Mouse (Mus musculus) intestine, postnatal 0 days (tissue): ENCODE data around the gene Tmem11. TPM values are rescaled to one million over a fixed set of nuclear protein-coding genes. Genes with fewer than 3 reads are reported as not detected.

ENCODE experiments used
- ATAC-seq: fragments of 200-750 bp; cut with Nextera tagmentation; 2 replicates; pipeline ENCODE4 v1.8.0; 2017; ENCODE audit warnings: mild to moderate bottlenecking, moderate TSS enrichment, moderate library complexity
- H3K27ac ChIP-seq: fragments of 300-500 bp; sonication (generic); 2 replicates; pipeline ENCODE4 v1.5.1; 2014; ENCODE audit warnings: mild to moderate bottlenecking, low read depth, low read length, moderate library complexity
- H3K27me3 ChIP-seq: fragments of 300-500 bp; sonication (generic); replicated peaks from 2 replicates; pipeline ENCODE4 v1.6.1; 2014; ENCODE audit warnings: low read length, mixed read lengths; ENCODE audit not compliant: control insufficient read depth, insufficient read depth
- H3K36me3 ChIP-seq: fragments of 300-500 bp; sonication (generic); 2 replicates; pipeline ENCODE4 v1.6.1; 2014; ENCODE audit warnings: mild to moderate bottlenecking, moderate library complexity; ENCODE audit not compliant: control insufficient read depth, insufficient read depth
- H3K4me1 ChIP-seq: fragments of 300-500 bp; sonication (generic); replicated peaks from 2 replicates; pipeline ENCODE4 v1.6.1; 2014; ENCODE audit warnings: antibody characterized with exemption, low read length, mixed read lengths; ENCODE audit not compliant: control insufficient read depth, insufficient read depth
- H3K4me2 ChIP-seq: fragments of 300-500 bp; sonication (generic); replicated peaks from 2 replicates; pipeline ENCODE4 v1.6.1; 2014; ENCODE audit warnings: low read depth, mild to moderate bottlenecking, moderate library complexity
- H3K4me3 ChIP-seq: fragments of 300-500 bp; sonication (generic); 2 replicates; pipeline ENCODE4 v1.5.1; 2014; ENCODE audit warnings: low read depth, low read length
- H3K9ac ChIP-seq: fragments of 300-500 bp; sonication (generic); 2 replicates; pipeline ENCODE4 v1.6.1; 2014; ENCODE audit warnings: mild to moderate bottlenecking, low read depth, low read length
- H3K9me3 ChIP-seq: fragments of 300-500 bp; sonication (generic); 2 replicates; pipeline ENCODE4 v1.6.1; 2016; ENCODE audit warnings: mixed run types; ENCODE audit not compliant: control insufficient read depth
- CTCF ChIP-seq: sonication (generic); IDR thresholded peaks from 2 replicates; pipeline ENCODE4 v1.5.1; 2016; ENCODE audit warnings: low read depth, mild to moderate bottlenecking, control low read depth, antibody characterized with exemption, moderate library complexity
- WGBS: fragments of 180-500 bp; shearing (Covaris S2); extraction: QIAGEN DNeasy Blood & Tissue Kit; methylation state at CpG from one replicate; pipeline ENCODE4 v1.1.7; 2014; 5-methylcytosine and 5-hydroxymethylcytosine counted together
- polyA plus RNA-seq: library from polyadenylated mRNA; unstranded; fragments of >200 nt; fragmentation: Nextera tagmentation; extraction: Ambion mirVana; gene quantifications from 2 replicates; pipeline ENCODE4 v1.2.1, GENCODE M21; 2015

Gene Tmem11
- polyA plus RNA-seq, 1 experiment from 2014 or later, result 34.6 TPM

DNA sequence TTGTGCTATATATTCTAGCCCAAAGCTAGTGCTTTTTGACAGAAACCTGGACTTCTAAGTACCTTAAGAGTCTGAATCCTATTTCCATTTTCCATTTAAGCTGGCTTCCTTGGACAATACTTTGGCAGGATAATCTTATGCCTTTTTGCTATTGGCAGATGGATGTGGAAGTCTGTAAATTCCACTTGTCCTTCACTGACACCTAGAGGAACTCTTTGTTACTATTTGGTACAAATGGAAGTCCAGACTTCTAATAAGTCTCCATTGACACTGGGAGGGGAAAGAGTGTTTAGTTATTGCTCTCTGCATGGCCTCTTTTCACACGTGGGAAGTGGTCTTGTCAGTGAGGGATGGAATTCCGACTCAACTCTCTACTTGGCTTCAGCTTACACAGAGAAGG is 50.2 kb downstream of the Tmem11 start:
- ATAC-seq, result no peak
- peaks cover 7% of the 10 kb centered on the region for H3K4me1 ChIP-seq
- no peak overlapping the region for H3K9ac ChIP-seq
- no peaks in the 10 kb centered on the region for H3K27me3 ChIP-seq
- no peak overlapping the region for H3K4me2 ChIP-seq
- no peak overlapping the region for H3K27ac ChIP-seq
- 19% methylated on average over 2 of the region's 2 CpGs for WGBS
- no peak overlapping the region for H3K4me3 ChIP-seq
- TF ChIP-seq CTCF, result peak; percentile 69
- no peaks in the 10 kb centered on the region for H3K36me3 ChIP-seq
- no peaks in the 10 kb centered on the region for H3K9me3 ChIP-seq

DNA sequence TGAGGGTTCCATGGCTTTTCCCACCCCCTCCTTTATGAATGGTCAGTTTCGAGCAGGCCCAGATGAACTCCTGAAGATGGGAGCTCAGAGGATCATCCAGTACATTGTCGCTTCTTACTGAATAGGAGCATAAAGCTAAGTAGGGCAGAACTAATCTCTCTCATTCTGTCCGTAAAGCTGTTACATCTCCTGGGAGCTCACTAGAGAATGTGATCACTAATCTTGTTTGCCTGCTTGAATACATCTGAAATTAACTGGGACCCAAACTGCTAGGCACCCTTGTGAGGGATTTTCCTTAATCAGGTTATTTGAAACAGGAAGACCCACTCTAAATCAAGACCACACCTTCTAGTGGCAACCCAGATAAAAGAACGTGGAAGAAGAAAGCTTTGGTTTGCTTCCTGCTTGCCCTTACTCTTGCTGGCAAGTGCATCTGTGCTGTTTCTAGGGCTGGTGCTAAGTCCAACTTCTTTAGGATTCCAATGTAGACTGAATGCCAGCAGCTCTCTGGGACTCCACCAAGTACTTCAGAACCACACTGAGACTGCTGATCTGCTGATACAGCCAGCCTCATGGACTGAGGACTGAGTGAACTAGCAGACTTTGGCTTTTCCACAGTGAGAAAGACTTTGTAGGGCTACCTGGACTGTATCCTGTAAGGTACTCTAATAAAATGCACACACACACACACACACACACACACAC is 51.7 kb downstream of the Tmem11 start:
- H3K27me3 ChIP-seq, result no peaks in the 10 kb centered on the region
- H3K4me2 ChIP-seq, result no peak overlapping the region
- no peak overlapping the region for H3K27ac ChIP-seq
- no peak for TF ChIP-seq CTCF
- WGBS, result 64% methylated on average over 4 of the region's 4 CpGs
- H3K36me3 ChIP-seq, result no peaks in the 10 kb centered on the region
- H3K9me3 ChIP-seq, result no peaks in the 10 kb centered on the region
- no peak overlapping the region for H3K4me3 ChIP-seq
- peaks cover 7% of the 10 kb centered on the region for H3K4me1 ChIP-seq
- H3K9ac ChIP-seq, result no peak overlapping the region
- no peak for ATAC-seq

DNA sequence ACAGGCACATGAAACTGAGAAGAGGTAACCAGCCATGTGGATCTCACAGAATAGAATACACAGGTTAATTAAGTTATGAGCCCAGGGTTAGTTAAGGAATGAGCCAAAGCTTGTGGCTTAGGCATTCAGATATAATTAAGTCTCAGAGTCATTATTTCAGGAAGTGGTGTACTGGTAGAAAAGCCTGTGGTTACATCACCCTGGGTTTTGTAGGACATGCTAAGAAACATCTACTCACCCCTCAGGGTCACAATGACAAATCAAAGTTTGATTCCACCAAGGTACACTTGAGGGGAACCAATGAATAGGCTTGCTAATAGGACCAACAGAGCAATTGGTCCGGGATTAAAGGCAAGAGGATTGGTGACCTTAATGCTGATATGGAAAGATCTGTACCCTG is 52.4 kb downstream of the Tmem11 start:
- H3K9ac ChIP-seq, result no peak overlapping the region
- H3K4me2 ChIP-seq, result no peak overlapping the region
- no peaks in the 10 kb centered on the region for H3K27me3 ChIP-seq
- no peak overlapping the region for H3K4me3 ChIP-seq
- no peak for TF ChIP-seq CTCF
- H3K36me3 ChIP-seq, result no peaks in the 10 kb centered on the region
- 40% methylated on average over 1 of the region's 1 CpGs for WGBS
- no peaks in the 10 kb centered on the region for H3K9me3 ChIP-seq
- no peak for ATAC-seq
- H3K27ac ChIP-seq, result no peak overlapping the region
- peaks cover 7% of the 10 kb centered on the region for H3K4me1 ChIP-seq

DNA sequence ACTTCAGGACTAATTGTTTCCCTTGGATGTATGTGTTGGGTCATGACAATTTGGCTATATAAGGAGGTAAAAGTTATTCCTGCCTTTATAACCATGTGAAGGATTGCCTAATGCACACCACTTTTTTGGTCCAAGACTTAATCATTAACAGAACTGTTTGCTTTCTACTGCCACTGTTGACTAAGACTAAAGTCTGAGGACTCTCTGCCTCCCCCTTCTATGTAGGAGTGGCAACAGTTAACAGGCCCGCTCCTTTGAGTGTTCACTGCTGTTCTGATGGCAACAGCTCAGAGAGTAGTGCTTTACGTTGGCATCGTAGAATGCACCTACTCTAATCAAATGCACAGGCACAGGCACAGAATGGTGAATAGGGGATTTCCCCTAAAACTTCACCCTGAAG is 53.9 kb downstream of the Tmem11 start:
- Histone ChIP-seq H3K27me3 (no peaks in the 10 kb centered on the region), H3K9ac (no peak overlapping the region), H3K4me3 (no peak overlapping the region), H3K36me3 (no peaks in the 10 kb centered on the region), H3K27ac (no peak overlapping the region), H3K9me3 (no peaks in the 10 kb centered on the region), H3K4me2 (no peak overlapping the region; the same call in 1 of the 2 replicates), H3K4me1 (no peaks in the 10 kb centered on the region)
- peak; percentile 34 for TF ChIP-seq CTCF
- peak; percentile 82 for ATAC-seq
- WGBS, result 50% methylated on average over 3 of the region's 3 CpGs

DNA sequence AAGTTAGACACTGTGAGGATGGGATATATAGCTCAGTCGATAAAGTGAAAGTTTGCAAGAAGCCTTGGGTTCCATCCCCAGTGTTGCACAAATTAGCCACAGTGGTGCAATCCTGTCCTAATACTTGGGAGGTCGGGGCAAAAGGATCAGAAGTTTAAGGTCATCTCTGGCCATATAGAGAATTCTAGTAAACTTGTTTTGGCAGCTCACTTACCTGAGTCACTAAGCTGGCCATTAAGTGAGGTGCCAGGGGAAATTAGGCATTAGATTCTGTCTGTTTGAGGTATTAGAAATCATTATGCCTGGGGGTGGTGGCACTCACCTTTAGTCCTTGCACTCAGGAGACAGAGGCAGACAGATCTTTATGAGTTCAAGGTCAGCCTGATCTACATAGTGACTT is 55.3 kb downstream of the Tmem11 start:
- H3K4me1 ChIP-seq, result no peaks in the 10 kb centered on the region
- H3K4me3 ChIP-seq, result no peak overlapping the region
- H3K27me3 ChIP-seq, result no peaks in the 10 kb centered on the region
- no peak overlapping the region for H3K27ac ChIP-seq
- no peak for ATAC-seq
- H3K9ac ChIP-seq, result no peak overlapping the region
- no peak overlapping the region for H3K4me2 ChIP-seq
- WGBS, result 74% methylated on average over 2 of the region's 2 CpGs
- no peak for TF ChIP-seq CTCF
- no peaks in the 10 kb centered on the region for H3K9me3 ChIP-seq
- no peaks in the 10 kb centered on the region for H3K36me3 ChIP-seq

DNA sequence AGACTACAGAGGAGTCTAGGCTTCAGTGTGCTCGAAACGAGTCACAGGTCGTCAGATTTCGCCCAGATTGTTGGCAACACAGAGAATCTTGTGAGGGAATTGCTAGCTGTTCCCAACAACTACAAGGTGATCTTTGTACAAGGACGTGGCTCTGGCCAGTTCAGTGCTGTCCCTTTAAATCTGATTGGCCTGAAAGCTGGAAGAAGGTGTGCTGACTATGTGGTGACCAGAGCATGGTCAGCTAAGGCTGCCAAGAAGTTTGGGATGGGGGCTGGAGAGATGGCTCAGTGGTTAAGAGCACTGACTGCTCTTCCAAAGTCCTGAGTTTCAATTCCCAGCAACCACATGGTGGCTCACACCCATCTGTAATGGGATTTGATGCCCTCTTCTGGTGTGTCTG is 62.7 kb downstream of the Tmem11 start:
- Histone ChIP-seq H3K27me3 (no peaks in the 10 kb centered on the region), H3K9me3 (no peaks in the 10 kb centered on the region), H3K4me3 (no peak overlapping the region), H3K9ac (no peak overlapping the region), H3K36me3 (no peaks in the 10 kb centered on the region), H3K4me1 (no peaks in the 10 kb centered on the region), H3K4me2 (no peak overlapping the region), H3K27ac (no peak overlapping the region)
- no peak for TF ChIP-seq CTCF
- ATAC-seq, result no peak
- WGBS, result 71% methylated on average over 5 of the region's 5 CpGs

Other genes starting within 250 kb of the Tmem11 start
- 8.6 and 9.1 TPM in 2 replicates for gene Llgl1, start 179.5 kb downstream of the Tmem11 start, polyA plus RNA-seq
- 47.4 and 48.9 TPM in 2 replicates for gene Flii, start 152.0 kb downstream of the Tmem11 start, polyA plus RNA-seq
- gene Mief2, start 150.9 kb downstream of the Tmem11 start, polyA plus RNA-seq, result 7.3 and 8.3 TPM in 2 replicates
- 3.2 and 3.7 TPM in 2 replicates for gene Top3a, start 101.9 kb downstream of the Tmem11 start, polyA plus RNA-seq
- gene Smcr8, start 101.7 kb downstream of the Tmem11 start, polyA plus RNA-seq, result 4.0 and 4.4 TPM in 2 replicates
- 31.0 and 34.5 TPM in 2 replicates for gene Shmt1, start 67.6 kb downstream of the Tmem11 start, polyA plus RNA-seq
- gene Dhrs7b, start 48.6 kb downstream of the Tmem11 start, polyA plus RNA-seq, result 78.5 and 79.6 TPM in 2 replicates
- 8.9 and 9.3 TPM in 2 replicates for gene Natd1, start 35.5 kb upstream of the Tmem11 start, polyA plus RNA-seq
- 86.4 and 86.5 TPM in 2 replicates for gene Map2k3, start 52.8 kb upstream of the Tmem11 start, polyA plus RNA-seq
- gene Kcnj12, start 143.3 kb upstream of the Tmem11 start, polyA plus RNA-seq, result 0.58 and 0.76 TPM in 2 replicates
- gene Tnfrsf13b, start 247.5 kb upstream of the Tmem11 start, polyA plus RNA-seq, result 1.8 and 2.3 TPM in 2 replicates